12 mouse cellular contexts compared by ENCODE assay signal in the genomic region with DNA sequence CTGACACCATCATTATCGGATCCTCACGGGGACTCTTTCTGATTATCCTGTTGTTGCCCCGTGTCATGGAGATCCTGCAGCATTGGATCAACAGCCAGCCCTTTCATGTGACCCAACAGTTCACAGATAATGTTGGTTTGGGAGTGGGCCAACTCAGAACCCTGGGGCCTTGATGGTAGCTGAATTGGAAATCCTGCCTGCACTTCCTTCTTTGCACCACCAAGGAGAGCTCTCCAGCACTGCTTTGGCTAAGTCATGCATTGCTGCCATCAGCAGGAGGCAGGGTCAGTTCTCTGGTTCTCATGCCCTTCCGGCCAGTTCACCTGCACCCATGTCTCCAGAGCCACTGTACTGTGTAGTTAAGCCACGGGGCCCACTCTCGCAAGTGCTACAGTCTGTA.
DNase-seq lines count a peak whose midpoint lies in the region; ATAC-seq lines count a peak whose summit lies in the region.
"Had no signal": no experiment of that assay in that cellular context is flagged by ENCODE, and none has a peak within 500 bp of the region (broad histone marks: within the 10 kb centered on the region; RNA-seq: fewer than 3 reads in every experiment).

No protein-coding gene starts in this region.

- H3K9ac ChIP-seq in kidney, embryonic 15.5 days: no peak overlapping the region
- H3K9ac ChIP-seq: forebrain, embryonic 12.5 days; hindbrain, embryonic 12.5 days; limb, embryonic 12.5 days had no signal

- no peak overlapping the region for H3K4me2 ChIP-seq in kidney, embryonic 15.5 days
- H3K4me2 ChIP-seq: forebrain, embryonic 12.5 days; hindbrain, embryonic 12.5 days; limb, embryonic 12.5 days had no signal

- no peak overlapping the region for H3K4me3 ChIP-seq in kidney, embryonic 15.5 days (replicated peaks)
- no peak overlapping the region for H3K4me3 ChIP-seq in limb, embryonic 10.5 days
- H3K4me3 ChIP-seq: forebrain, embryonic 12.5 days; hindbrain, embryonic 12.5 days; limb, embryonic 12.5 days had no signal

- H3K36me3 ChIP-seq in kidney, embryonic 15.5 days: no peaks in the 10 kb centered on the region
- no peaks in the 10 kb centered on the region for H3K36me3 ChIP-seq in limb, embryonic 10.5 days
- H3K36me3 ChIP-seq: forebrain, embryonic 12.5 days; hindbrain, embryonic 12.5 days; limb, embryonic 12.5 days had no signal

- 91% methylated on average over 6 of the region's 6 CpGs for WGBS in kidney, embryonic 15.5 days
- WGBS in limb, embryonic 10.5 days: 95% methylated on average over 6 of the region's 6 CpGs

- no peaks in the 10 kb centered on the region for H3K27me3 ChIP-seq in kidney, embryonic 15.5 days
- no peaks in the 10 kb centered on the region for H3K27me3 ChIP-seq in limb, embryonic 10.5 days (ENCODE audit: low read depth, poor library complexity, severe bottlenecking)
- H3K27me3 ChIP-seq: forebrain, embryonic 12.5 days; hindbrain, embryonic 12.5 days; limb, embryonic 12.5 days had no signal

- H3K9me3 ChIP-seq in kidney, embryonic 15.5 days (replicated peaks): no peaks in the 10 kb centered on the region
- H3K9me3 ChIP-seq in limb, embryonic 10.5 days (replicated peaks): no peaks in the 10 kb centered on the region
- H3K9me3 ChIP-seq: forebrain, embryonic 12.5 days; hindbrain, embryonic 12.5 days had no signal

- no peaks in the 10 kb centered on the region for H3K4me1 ChIP-seq in kidney, embryonic 15.5 days
- no peaks in the 10 kb centered on the region for H3K4me1 ChIP-seq in limb, embryonic 10.5 days
- H3K4me1 ChIP-seq: forebrain, embryonic 12.5 days; hindbrain, embryonic 12.5 days; limb, embryonic 12.5 days had no signal

- H3K27ac ChIP-seq in kidney, embryonic 15.5 days: no peak overlapping the region
- H3K27ac ChIP-seq in limb, embryonic 10.5 days: no peak overlapping the region
- H3K27ac ChIP-seq: forebrain, embryonic 12.5 days; hindbrain, embryonic 12.5 days; limb, embryonic 12.5 days had no signal

- DNase-seq in cerebellum, adult 11 months: peak; percentile 3
- no peak for DNase-seq in cerebellum, adult 9-11 months
- peak; percentile 13 for DNase-seq in kidney, adult 18-20 months
- DNase-seq in thymus, postnatal 4 days: peak; percentile 6
- DNase-seq in thymus, postnatal 14 days: no peak
- no peak for DNase-seq in limb, embryonic 10.5 days (ENCODE audit: low spot score)
- DNase-seq in c-Kit-positive CD71-positive TER-119-positive erythroid progenitor cells, embryonic 14.5 days (ENCODE audit: low spot score): no peak
- DNase-seq: gastrocnemius, postnatal 36 days had no signal

- ATAC-seq in kidney, embryonic 15.5 days (replicated peaks; ENCODE audit: low FRiP score): no peak

Comparison
In these comparisons a context has a peak if more than half of its experiments do, and no peak if none do; other contexts are left out.
1. DNase-seq: peak in cerebellum, adult 11 months (single experiment), kidney, adult 18-20 months (single experiment) and thymus, postnatal 4 days (single experiment); none in cerebellum, adult 9-11 months (single experiment), thymus, postnatal 14 days (single experiment), limb, embryonic 10.5 days (single experiment) and c-Kit-positive CD71-positive TER-119-positive erythroid progenitor cells, embryonic 14.5 days (single experiment).